Mouse (Mus musculus): ENCODE results near the gene Gm20388. TPM values are rescaled to one million over a fixed set of nuclear protein-coding genes. Genes with fewer than 3 reads are reported as not detected.
"Not testable (repeated sequence)": the region's sequence is repeated elsewhere in the genome, so short reads cannot be mapped to it uniquely, and the experiment has no call there.

Gene Gm20388
- total and polyA plus RNA-seq, 2 experiments from 2014 or later = 51.3 TPM; not detected in 1

- DNase-seq (no peak), ATAC-seq (no peak)
- Histone ChIP-seq H3K27ac (ENCODE audit: low read depth, low read length) (no peak overlapping the region), H3K4me2 (ENCODE audit: low read depth) (no peak overlapping the region), H3K27me3 (ENCODE audit: insufficient read depth, low read length) (no peaks in the 10 kb centered on the region), H3K9ac (no peak overlapping the region), H3K36me3 (ENCODE audit: insufficient read depth) (peaks cover 31% of the 10 kb centered on the region), H3K9me3 (ENCODE audit: low read length) (no peaks in the 10 kb centered on the region), H3K4me1 (ENCODE audit: insufficient read depth) (no peaks in the 10 kb centered on the region), H3K4me3 (ENCODE audit: low read depth, low read length) (no peak overlapping the region)
- 93% methylated on average over 10 of the region's 10 CpGs for WGBS
- no peak for TF ChIP-seq CTCF (IDR thresholded peaks at IDR 0.05; ENCODE audit: low read depth)
Measured at GRCm38 (mm10) chr8:123271147-123271546, 3360.5 kb downstream of the Gm20388 start.

GRCm38 (mm10) chr8:123271901-123272300 lies 3361.3 kb downstream of the Gm20388 start:
- Histone ChIP-seq H3K9ac (no peak overlapping the region), H3K36me3 (ENCODE audit: insufficient read depth) (peaks cover 24% of the 10 kb centered on the region), H3K27me3 (ENCODE audit: insufficient read depth, low read length) (no peaks in the 10 kb centered on the region), H3K9me3 (ENCODE audit: low read length) (no peaks in the 10 kb centered on the region), H3K27ac (ENCODE audit: low read depth, low read length) (no peak overlapping the region), H3K4me1 (ENCODE audit: insufficient read depth) (no peaks in the 10 kb centered on the region), H3K4me2 (ENCODE audit: low read depth) (no peak overlapping the region), H3K4me3 (ENCODE audit: low read depth, low read length) (no peak overlapping the region)
- no peak for TF ChIP-seq CTCF (IDR thresholded peaks at IDR 0.05; ENCODE audit: low read depth)
- DNase-seq (no peak), ATAC-seq (no peak)
- 81% methylated on average over 4 of the region's 4 CpGs for WGBS

GRCm38 (mm10) chr8:123274447-123274846 lies 3363.8 kb downstream of the Gm20388 start:
- H3K4me2 ChIP-seq (ENCODE audit: low read depth) = no peak overlapping the region
- H3K9ac ChIP-seq = no peak overlapping the region
- H3K4me3 ChIP-seq (ENCODE audit: low read depth, low read length) = no peak overlapping the region
- no peaks in the 10 kb centered on the region for H3K9me3 ChIP-seq (ENCODE audit: low read length)
- H3K36me3 ChIP-seq (ENCODE audit: insufficient read depth) = peaks cover 1% of the 10 kb centered on the region; the same call in 1 of the 2 replicates
- DNase-seq = no peak
- no peak for TF ChIP-seq CTCF (IDR thresholded peaks at IDR 0.05; ENCODE audit: low read depth)
- no peak overlapping the region for H3K27ac ChIP-seq (ENCODE audit: low read depth, low read length)
- no peak for ATAC-seq
- WGBS = 90% methylated on average over 5 of the region's 5 CpGs
- no peaks in the 10 kb centered on the region for H3K27me3 ChIP-seq (ENCODE audit: insufficient read depth, low read length)
- H3K4me1 ChIP-seq (ENCODE audit: insufficient read depth) = no peaks in the 10 kb centered on the region

- no peak overlapping the region for H3K27ac ChIP-seq (ENCODE audit: low read depth, low read length)
- no peak overlapping the region for H3K4me2 ChIP-seq (ENCODE audit: low read depth)
- DNase-seq (no peak), ATAC-seq (no peak)
- H3K4me1 ChIP-seq (ENCODE audit: insufficient read depth) = no peaks in the 10 kb centered on the region
- H3K4me3 ChIP-seq (ENCODE audit: low read depth, low read length) = no peak overlapping the region
- no peak overlapping the region for H3K9ac ChIP-seq
- H3K36me3 ChIP-seq (ENCODE audit: insufficient read depth) = no peaks in the 10 kb centered on the region
- H3K27me3 ChIP-seq (ENCODE audit: insufficient read depth, low read length) = no peaks in the 10 kb centered on the region
- H3K9me3 ChIP-seq (ENCODE audit: low read length) = no peaks in the 10 kb centered on the region
- 92% methylated on average over 12 of the region's 12 CpGs for WGBS
- TF ChIP-seq CTCF (IDR thresholded peaks at IDR 0.05; ENCODE audit: low read depth) = no peak
Measured at GRCm38 (mm10) chr8:123275096-123275495, 3364.5 kb downstream of the Gm20388 start.

- DNase-seq = no peak
Measured at GRCm38 (mm10) chr8:123278445-123278844, 3367.8 kb downstream of the Gm20388 start.

GRCm38 (mm10) chr8:123279828-123280227 lies 3369.2 kb downstream of the Gm20388 start:
- Histone ChIP-seq H3K4me2 (ENCODE audit: low read depth) (no peak overlapping the region), H3K9me3 (ENCODE audit: low read length) (no peaks in the 10 kb centered on the region), H3K4me1 (ENCODE audit: insufficient read depth) (no peaks in the 10 kb centered on the region), H3K36me3 (ENCODE audit: insufficient read depth) (no peaks in the 10 kb centered on the region), H3K4me3 (ENCODE audit: low read depth, low read length) (no peak overlapping the region), H3K27me3 (ENCODE audit: insufficient read depth, low read length) (no peaks in the 10 kb centered on the region), H3K9ac (no peak overlapping the region), H3K27ac (ENCODE audit: low read depth, low read length) (no peak overlapping the region)
- ATAC-seq (no peak), DNase-seq (no peak)
- no peak for TF ChIP-seq CTCF (IDR thresholded peaks at IDR 0.05; ENCODE audit: low read depth)
- 97% methylated on average over 4 of the region's 4 CpGs for WGBS

More at GRCm38 (mm10) chr8:123278445-123278844, 3367.8 kb downstream of the Gm20388 start:
- Histone ChIP-seq H3K9ac (no peak overlapping the region), H3K4me1 (ENCODE audit: insufficient read depth) (no peaks in the 10 kb centered on the region), H3K27ac (ENCODE audit: low read depth, low read length) (no peak overlapping the region), H3K9me3 (ENCODE audit: low read length) (no peaks in the 10 kb centered on the region), H3K27me3 (ENCODE audit: insufficient read depth, low read length) (no peaks in the 10 kb centered on the region), H3K36me3 (ENCODE audit: insufficient read depth) (no peaks in the 10 kb centered on the region), H3K4me2 (ENCODE audit: low read depth) (no peak overlapping the region), H3K4me3 (ENCODE audit: low read depth, low read length) (no peak overlapping the region)
- TF ChIP-seq CTCF (IDR thresholded peaks at IDR 0.05; ENCODE audit: low read depth) = no peak
- no peak for ATAC-seq
- WGBS = 82% methylated on average over 7 of the region's 7 CpGs

- Histone ChIP-seq H3K4me2 (ENCODE audit: low read depth) (no peak overlapping the region), H3K9me3 (ENCODE audit: low read length) (no peaks in the 10 kb centered on the region), H3K9ac (no peak overlapping the region), H3K36me3 (ENCODE audit: insufficient read depth) (no peaks in the 10 kb centered on the region), H3K27ac (ENCODE audit: low read depth, low read length) (no peak overlapping the region), H3K27me3 (ENCODE audit: insufficient read depth, low read length) (no peaks in the 10 kb centered on the region), H3K4me1 (ENCODE audit: insufficient read depth) (no peaks in the 10 kb centered on the region), H3K4me3 (ENCODE audit: low read depth, low read length) (no peak overlapping the region)
- ATAC-seq = no peak
- no peak for DNase-seq
- TF ChIP-seq CTCF (IDR thresholded peaks at IDR 0.05; ENCODE audit: low read depth) = no peak
- 91% methylated on average over 13 of the region's 13 CpGs for WGBS
Measured at GRCm38 (mm10) chr8:123280302-123281094, 3369.9 kb downstream of the Gm20388 start.

GRCm38 (mm10) chr8:123282994-123283393 lies 3372.4 kb downstream of the Gm20388 start:
- not testable (repeated sequence) for H3K4me1 ChIP-seq (ENCODE audit: insufficient read depth); ATAC-seq; H3K36me3 ChIP-seq (ENCODE audit: insufficient read depth); H3K4me3 ChIP-seq (ENCODE audit: low read depth, low read length); H3K4me2 ChIP-seq (ENCODE audit: low read depth); H3K27ac ChIP-seq (ENCODE audit: low read depth, low read length); H3K9me3 ChIP-seq (ENCODE audit: low read length); H3K9ac ChIP-seq; H3K27me3 ChIP-seq (ENCODE audit: insufficient read depth, low read length); DNase-seq
- 92% methylated on average over 5 of the region's 6 CpGs for WGBS

Data from forebrain, postnatal 0 days (tissue).